Mouse (Mus musculus): ENCODE measurements around the gene Olfr1028. TPM values are rescaled to one million over a fixed set of nuclear protein-coding genes. Genes with fewer than 3 reads are reported as not detected.

The Olfr1028 gene
- not detected in 2 replicates for total RNA-seq (2014; fragmentation: Nextera tagmentation)
- not detected in 2 replicates for total RNA-seq (2017)

DNA sequence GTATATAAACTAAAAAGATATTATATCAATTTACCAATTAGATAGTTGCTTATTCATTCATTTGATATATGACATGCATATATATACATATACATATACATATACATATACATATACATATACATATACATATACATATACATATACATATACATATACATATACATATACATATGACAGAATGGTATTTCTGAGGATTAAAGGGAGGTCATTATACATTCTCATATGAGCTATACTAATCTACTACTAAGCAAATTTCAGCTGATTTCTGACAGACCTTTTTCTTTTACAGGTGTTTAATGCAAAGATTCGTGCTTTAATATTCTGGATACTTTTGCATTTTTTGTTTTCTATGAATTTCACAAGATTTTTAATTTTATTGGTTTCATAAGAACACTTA lies at the start of gene Olfr1028:
TSS of gene Olfr1028 (plus strand) at position 301 of the 400 bp plus-strand sequence.
- no peak for ATAC-seq (replicated peaks; ENCODE audit: low FRiP score, low TSS enrichment, poor library complexity, severe bottlenecking)

DNA sequence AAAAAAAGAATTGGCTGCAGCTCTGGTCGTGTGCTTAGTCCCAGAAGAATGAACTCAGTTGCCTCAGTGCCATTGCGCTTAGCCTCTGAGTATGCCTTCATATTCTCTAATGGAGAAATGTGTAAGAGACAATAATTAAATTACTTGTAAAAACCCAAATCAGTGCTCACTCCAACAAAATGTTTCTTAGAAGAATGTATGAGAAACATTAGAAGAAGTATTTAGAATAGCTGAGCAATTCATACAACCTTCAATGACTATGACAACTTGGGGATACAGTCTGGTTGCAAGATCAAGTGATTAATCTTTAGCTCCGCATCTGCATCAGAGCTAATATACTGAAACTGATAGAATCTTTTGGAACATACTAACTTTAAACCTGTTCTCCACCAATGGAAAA lies 45.3 kb upstream of the Olfr1028 start, which contains the start of gene Olfr1024:
TSS of gene Olfr1024 (minus strand) at position 101 of the 400 bp plus-strand sequence.
- ATAC-seq (replicated peaks; ENCODE audit: low FRiP score, low TSS enrichment, poor library complexity, severe bottlenecking): no peak

DNA sequence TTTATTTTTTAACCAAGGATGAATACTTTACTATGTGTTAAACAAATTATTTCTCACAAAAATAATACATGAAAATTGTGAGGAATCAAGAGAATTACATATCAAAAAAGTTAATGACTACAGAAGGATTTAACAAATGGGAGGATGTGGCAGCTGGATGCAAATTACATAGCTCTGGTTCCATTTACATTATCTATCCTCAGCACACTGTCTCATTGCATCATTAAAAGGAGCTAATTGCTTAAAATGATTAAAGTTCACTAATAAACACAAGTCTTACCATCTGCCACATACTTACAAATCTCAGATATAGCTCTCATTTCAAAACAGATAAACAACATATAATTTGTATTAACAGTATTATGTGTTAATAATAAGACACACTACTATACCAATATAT lies 37.0 kb upstream of the Olfr1028 start:
- ATAC-seq (replicated peaks; ENCODE audit: low FRiP score, low TSS enrichment, poor library complexity, severe bottlenecking): no peak

DNA sequence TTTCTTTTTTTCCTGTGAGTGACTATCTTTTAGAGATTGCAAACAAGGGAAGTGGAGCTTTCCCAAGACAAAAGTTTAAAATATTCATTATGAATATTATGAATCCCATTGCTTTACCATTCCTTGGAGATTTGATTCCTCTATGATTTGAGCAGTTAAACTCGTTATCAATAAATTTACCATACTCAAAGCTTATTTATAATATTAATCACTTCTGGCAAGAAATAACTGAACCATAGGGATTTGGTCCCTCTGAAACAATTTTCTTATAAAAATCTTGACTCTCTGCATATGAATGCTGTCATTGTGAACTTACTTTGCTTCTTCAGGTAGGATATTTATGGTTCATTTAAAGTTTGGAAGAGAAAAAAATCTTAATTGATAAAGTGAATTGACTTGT lies 35.3 kb upstream of the Olfr1028 start, which contains the start of gene Olfr1025-ps1:
TSS of gene Olfr1025-ps1 (plus strand) at position 301 of the 400 bp plus-strand sequence.
- ATAC-seq (replicated peaks; ENCODE audit: low FRiP score, low TSS enrichment, poor library complexity, severe bottlenecking): no peak

DNA sequence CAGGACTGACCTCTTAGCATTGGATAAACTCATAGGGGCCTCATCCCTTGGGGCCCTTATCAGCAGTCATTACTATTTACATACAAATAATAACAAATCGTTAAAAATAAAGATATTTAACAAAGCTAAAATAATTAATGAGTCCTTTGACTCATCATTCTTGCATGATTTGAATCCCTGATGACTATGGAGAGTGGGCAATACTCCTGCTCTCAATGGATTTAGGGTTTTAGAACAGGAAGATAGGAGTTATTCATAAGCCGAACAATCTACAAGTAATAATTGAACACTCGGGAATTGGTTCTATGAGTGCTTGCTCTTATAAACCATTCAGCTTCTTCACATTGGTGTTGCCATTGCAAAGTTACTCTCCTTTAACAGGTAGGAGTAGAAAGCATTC lies 29.0 kb upstream of the Olfr1028 start, which contains the start of gene Olfr1026:
TSS of gene Olfr1026 (plus strand) at position 301 of the 400 bp plus-strand sequence.
- no peak for ATAC-seq (replicated peaks; ENCODE audit: low FRiP score, low TSS enrichment, poor library complexity, severe bottlenecking)

DNA sequence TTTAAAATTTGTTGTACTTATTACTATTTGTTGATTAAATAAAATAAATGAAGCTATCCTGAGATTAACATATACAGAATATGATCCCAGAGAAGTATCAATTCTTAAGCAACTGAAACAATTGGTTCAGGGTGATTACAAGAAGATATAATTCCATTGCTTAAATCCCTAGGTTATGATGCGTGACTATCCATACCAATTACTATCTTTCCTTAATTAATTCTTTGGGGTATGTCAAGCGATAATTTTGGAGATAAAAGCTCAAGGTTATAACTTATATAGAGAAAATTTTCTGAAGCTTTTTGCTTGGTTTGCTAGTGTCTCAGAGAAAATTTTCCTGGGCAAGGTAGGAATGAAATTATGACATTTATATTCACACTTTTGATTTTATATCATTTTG lies 23.4 kb downstream of the Olfr1028 start, which contains the start of gene Olfr1029:
TSS of gene Olfr1029 (plus strand) at position 301 of the 400 bp plus-strand sequence.
- ATAC-seq (replicated peaks; ENCODE audit: low FRiP score, low TSS enrichment, poor library complexity, severe bottlenecking): no peak

DNA sequence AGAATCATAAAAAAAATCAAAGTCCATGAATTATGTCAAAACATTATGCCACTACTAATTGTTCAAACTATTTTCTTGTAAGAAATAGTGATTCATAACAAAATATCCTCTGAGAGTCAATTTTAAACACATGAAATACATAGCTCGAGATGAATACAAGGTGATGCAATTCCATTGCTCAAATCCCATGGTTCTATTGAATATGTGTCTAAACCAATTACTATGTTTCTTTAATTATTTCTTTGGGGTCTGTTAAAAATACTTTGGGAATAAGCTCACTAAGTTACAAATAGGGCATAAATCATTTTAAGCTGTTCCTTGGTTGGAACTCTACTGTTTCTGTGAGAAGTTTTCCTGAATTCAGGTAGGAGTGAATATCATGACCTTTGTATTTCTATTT lies 28.7 kb downstream of the Olfr1028 start, which contains the start of gene Olfr1030:
TSS of gene Olfr1030 (plus strand) at position 301 of the 400 bp plus-strand sequence.
- ATAC-seq (replicated peaks; ENCODE audit: low FRiP score, low TSS enrichment, poor library complexity, severe bottlenecking): no peak

DNA sequence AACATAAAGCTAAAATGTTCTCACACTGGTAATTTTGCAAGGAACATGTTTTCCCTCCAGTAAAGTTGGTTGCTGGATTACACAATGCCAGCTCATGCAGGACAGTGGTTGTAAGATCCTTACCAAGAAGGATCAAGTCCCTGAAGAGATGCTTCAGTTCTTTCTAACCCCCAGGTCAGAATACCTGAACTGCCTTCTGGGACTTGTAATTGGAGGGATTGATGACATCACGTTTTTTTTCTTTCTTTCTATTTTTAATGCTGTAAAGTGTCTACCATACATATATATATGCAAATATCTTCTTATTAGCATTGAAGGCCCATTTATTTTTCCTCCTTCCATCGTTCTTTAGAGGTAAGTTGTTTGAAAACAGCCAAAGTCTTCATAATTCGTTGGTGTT lies 39.8 kb downstream of the Olfr1028 start, which contains the start of gene Olfr1031:
TSS of gene Olfr1031 (plus strand) at position 301 of the 400 bp plus-strand sequence.
- ATAC-seq (replicated peaks; ENCODE audit: low FRiP score, low TSS enrichment, poor library complexity, severe bottlenecking): no peak

Other genes with a start within 250 kb of the Olfr1028 start
- gene Olfr1009, start 235.0 kb upstream of the Olfr1028 start, total RNA-seq (2014; fragmentation: Nextera tagmentation): not detected in 2 replicates
- not detected in 2 replicates for gene Olfr1009, start 235.0 kb upstream of the Olfr1028 start, total RNA-seq (2017)
- gene Olfr1012, start 187.7 kb upstream of the Olfr1028 start, total RNA-seq (2014; fragmentation: Nextera tagmentation): not detected in 2 replicates
- not detected in 2 replicates for gene Olfr1012, start 187.7 kb upstream of the Olfr1028 start, total RNA-seq (2017)
- not detected in 2 replicates for gene Olfr1013, start 183.3 kb upstream of the Olfr1028 start, total RNA-seq (2014; fragmentation: Nextera tagmentation)
- not detected in 2 replicates for gene Olfr1013, start 183.3 kb upstream of the Olfr1028 start, total RNA-seq (2017)
- gene Olfr1014, start 177.7 kb upstream of the Olfr1028 start, total RNA-seq (2014; fragmentation: Nextera tagmentation): not detected in 2 replicates
- gene Olfr1014, start 177.7 kb upstream of the Olfr1028 start, total RNA-seq (2017): not detected in 2 replicates
- gene Olfr1015, start 168.4 kb upstream of the Olfr1028 start, total RNA-seq (2014; fragmentation: Nextera tagmentation): not detected in 2 replicates
- gene Olfr1015, start 168.4 kb upstream of the Olfr1028 start, total RNA-seq (2017): not detected in 2 replicates
- gene Olfr1016, start 147.9 kb upstream of the Olfr1028 start, total RNA-seq (2014; fragmentation: Nextera tagmentation): not detected in 2 replicates
- gene Olfr1016, start 147.9 kb upstream of the Olfr1028 start, total RNA-seq (2017): not detected in 2 replicates
- not detected in 2 replicates for gene Olfr1018, start 132.0 kb upstream of the Olfr1028 start, total RNA-seq (2014; fragmentation: Nextera tagmentation)
- not detected in 2 replicates for gene Olfr1018, start 132.0 kb upstream of the Olfr1028 start, total RNA-seq (2017)
- not detected in 2 replicates for gene Olfr1019, start 105.0 kb upstream of the Olfr1028 start, total RNA-seq (2014; fragmentation: Nextera tagmentation)
- gene Olfr1019, start 105.0 kb upstream of the Olfr1028 start, total RNA-seq (2017): not detected in 2 replicates
- gene Olfr1020, start 103.4 kb upstream of the Olfr1028 start, total RNA-seq (2014; fragmentation: Nextera tagmentation): not detected in 2 replicates
- gene Olfr1020, start 103.4 kb upstream of the Olfr1028 start, total RNA-seq (2017): not detected in 2 replicates
- gene Olfr1022, start 81.8 kb upstream of the Olfr1028 start, total RNA-seq (2014; fragmentation: Nextera tagmentation): not detected in 2 replicates
- not detected in 2 replicates for gene Olfr1022, start 81.8 kb upstream of the Olfr1028 start, total RNA-seq (2017)
- gene Olfr1023, start 64.8 kb upstream of the Olfr1028 start, total RNA-seq (2014; fragmentation: Nextera tagmentation): not detected in 2 replicates
- not detected in 2 replicates for gene Olfr1023, start 64.8 kb upstream of the Olfr1028 start, total RNA-seq (2017)
- gene Olfr1024, start 45.4 kb upstream of the Olfr1028 start, total RNA-seq (2014; fragmentation: Nextera tagmentation): not detected in 2 replicates
- gene Olfr1024, start 45.4 kb upstream of the Olfr1028 start, total RNA-seq (2017): not detected in 2 replicates
- gene Olfr1025-ps1, start 35.2 kb upstream of the Olfr1028 start, total RNA-seq (2014; fragmentation: Nextera tagmentation): not detected in 2 replicates
- not detected in 2 replicates for gene Olfr1025-ps1, start 35.2 kb upstream of the Olfr1028 start, total RNA-seq (2017)
- gene Olfr1026, start 28.9 kb upstream of the Olfr1028 start, total RNA-seq (2014; fragmentation: Nextera tagmentation): not detected in 2 replicates
- not detected in 2 replicates for gene Olfr1026, start 28.9 kb upstream of the Olfr1028 start, total RNA-seq (2017)
- not detected in 2 replicates for gene Olfr1029, start 23.5 kb downstream of the Olfr1028 start, total RNA-seq (2014; fragmentation: Nextera tagmentation)
- gene Olfr1029, start 23.5 kb downstream of the Olfr1028 start, total RNA-seq (2017): not detected in 2 replicates
- not detected in 2 replicates for gene Olfr1030, start 28.8 kb downstream of the Olfr1028 start, total RNA-seq (2014; fragmentation: Nextera tagmentation)
- not detected in 2 replicates for gene Olfr1030, start 28.8 kb downstream of the Olfr1028 start, total RNA-seq (2017)
- gene Olfr1031, start 39.9 kb downstream of the Olfr1028 start, total RNA-seq (2014; fragmentation: Nextera tagmentation): not detected in 2 replicates
- gene Olfr1031, start 39.9 kb downstream of the Olfr1028 start, total RNA-seq (2017): not detected in 2 replicates
- not detected in 2 replicates for gene Olfr1032, start 55.1 kb downstream of the Olfr1028 start, total RNA-seq (2014; fragmentation: Nextera tagmentation)
- not detected in 2 replicates for gene Olfr1032, start 55.1 kb downstream of the Olfr1028 start, total RNA-seq (2017)
- 0.09 TPM in 1 of 2 replicates, not detected in the other for gene Olfr1033, start 70.2 kb downstream of the Olfr1028 start, total RNA-seq (2014; fragmentation: Nextera tagmentation)
- gene Olfr1033, start 70.2 kb downstream of the Olfr1028 start, total RNA-seq (2017): not detected in 2 replicates
- not detected in 2 replicates for gene Olfr1034, start 95.4 kb downstream of the Olfr1028 start, total RNA-seq (2014; fragmentation: Nextera tagmentation)
- gene Olfr1034, start 95.4 kb downstream of the Olfr1028 start, total RNA-seq (2017): not detected in 2 replicates
- gene Olfr1036, start 123.6 kb downstream of the Olfr1028 start, total RNA-seq (2014; fragmentation: Nextera tagmentation): not detected in 2 replicates
- gene Olfr1036, start 123.6 kb downstream of the Olfr1028 start, total RNA-seq (2017): not detected in 2 replicates
- not detected in 2 replicates for gene Olfr1037, start 136.9 kb downstream of the Olfr1028 start, total RNA-seq (2014; fragmentation: Nextera tagmentation)
- not detected in 2 replicates for gene Olfr1037, start 136.9 kb downstream of the Olfr1028 start, total RNA-seq (2017)
- not detected in 2 replicates for gene Olfr1039, start 185.5 kb downstream of the Olfr1028 start, total RNA-seq (2014; fragmentation: Nextera tagmentation)
- gene Olfr1039, start 185.5 kb downstream of the Olfr1028 start, total RNA-seq (2017): not detected in 2 replicates
- gene Olfr1040, start 196.3 kb downstream of the Olfr1028 start, total RNA-seq (2014; fragmentation: Nextera tagmentation): not detected in 2 replicates
- gene Olfr1040, start 196.3 kb downstream of the Olfr1028 start, total RNA-seq (2017): not detected in 2 replicates
- gene Olfr1042, start 211.4 kb downstream of the Olfr1028 start, total RNA-seq (2014; fragmentation: Nextera tagmentation): not detected in 2 replicates
- not detected in 2 replicates for gene Olfr1042, start 211.4 kb downstream of the Olfr1028 start, total RNA-seq (2017)
- gene Olfr1043, start 217.1 kb downstream of the Olfr1028 start, total RNA-seq (2014; fragmentation: Nextera tagmentation): not detected in 2 replicates
- not detected in 2 replicates for gene Olfr1043, start 217.1 kb downstream of the Olfr1028 start, total RNA-seq (2017)
- gene Olfr1044, start 227.4 kb downstream of the Olfr1028 start, total RNA-seq (2014; fragmentation: Nextera tagmentation): not detected in 2 replicates
- not detected in 2 replicates for gene Olfr1044, start 227.4 kb downstream of the Olfr1028 start, total RNA-seq (2017)
- not detected in 2 replicates for gene Olfr52, start 235.2 kb downstream of the Olfr1028 start, total RNA-seq (2014; fragmentation: Nextera tagmentation)
- not detected in 2 replicates for gene Olfr52, start 235.2 kb downstream of the Olfr1028 start, total RNA-seq (2017)